Mouse (Mus musculus) gastrocnemius, postnatal 36 days (tissue): Measurements from ENCODE around the gene Clec4e. TPM values are rescaled to one million over a fixed set of nuclear protein-coding genes. Genes with fewer than 3 reads are reported as not detected.

ENCODE experiments used
- total RNA-seq, 2 experiments: library from RNA; stranded (reverse); gene quantifications; 2 replicates each; pipeline ENCODE4 v1.2.3; 2021

Gene Clec4e
- total RNA-seq, 2 experiments from 2014 or later, result not detected

Other genes starting within 250 kb of the Clec4e start
- not detected for gene Clec4b1, start 239.9 kb downstream of the Clec4e start, total RNA-seq
- gene Clec4a2, start 183.4 kb downstream of the Clec4e start, total RNA-seq, result 1 to 10 TPM in 1 of 2 experiments, under 1 TPM in 1; 0.54 to 1.1 TPM
- not detected for gene Clec4b2, start 117.0 kb downstream of the Clec4e start, total RNA-seq
- gene Clec4n, start 60.0 kb downstream of the Clec4e start, total RNA-seq, result not detected
- not detected for gene Clec4d, start 27.8 kb downstream of the Clec4e start, total RNA-seq
- gene Vmn2r19, start 18.5 kb upstream of the Clec4e start, total RNA-seq, result not detected
- gene Vmn2r20, start 128.2 kb upstream of the Clec4e start, total RNA-seq, result not detected
- not detected for gene Vmn2r21, start 243.5 kb upstream of the Clec4e start, total RNA-seq